Mouse (Mus musculus) cerebellum, adult 11 months (tissue): ENCODE results near the gene Slc2a9.
A peak's percentile ranks its signal among the peaks of the same experiment; 100 is the strongest.

Experiments
- DNase-seq: peaks from one replicate; pipeline ENCODE4 v3.0.0; 2022

Slc2a9 gene

GRCm38 (mm10) chr5:38466569-38467110 is 36.3 kb downstream of the Slc2a9 start:
- no peak for DNase-seq

GRCm38 (mm10) chr5:38461261-38461660 is 41.7 kb downstream of the Slc2a9 start:
- no peak for DNase-seq

- DNase-seq = no peak
These were observed 52.0 kb downstream of the Slc2a9 start for GRCm38 (mm10) chr5:38450936-38451335.

GRCm38 (mm10) chr5:38449607-38450006 is 53.3 kb downstream of the Slc2a9 start:
- DNase-seq = no peak

GRCm38 (mm10) chr5:38448121-38448520 is 54.8 kb downstream of the Slc2a9 start:
- no peak for DNase-seq

- peak; percentile 26 for DNase-seq
These were observed 56.5 kb downstream of the Slc2a9 start for GRCm38 (mm10) chr5:38446316-38446975.

GRCm38 (mm10) chr5:38441088-38441839 is 61.7 kb downstream of the Slc2a9 start:
- no peak for DNase-seq

- DNase-seq = peak; percentile 52
These were observed 62.5 kb downstream of the Slc2a9 start for GRCm38 (mm10) chr5:38440252-38441005.

- no peak for DNase-seq
These were observed 66.3 kb downstream of the Slc2a9 start for GRCm38 (mm10) chr5:38436681-38437080.

- DNase-seq = no peak
These were observed 68.1 kb downstream of the Slc2a9 start for GRCm38 (mm10) chr5:38434875-38435274.

GRCm38 (mm10) chr5:38431201-38431600 is 71.7 kb downstream of the Slc2a9 start:
- DNase-seq = no peak

- no peak for DNase-seq
These were observed 73.8 kb downstream of the Slc2a9 start for GRCm38 (mm10) chr5:38429106-38429505.

- DNase-seq = no peak
These were observed 75.2 kb downstream of the Slc2a9 start for GRCm38 (mm10) chr5:38427757-38428156.

GRCm38 (mm10) chr5:38425569-38425968 is 77.4 kb downstream of the Slc2a9 start:
- DNase-seq = no peak

- no peak for DNase-seq
These were observed 80.5 kb downstream of the Slc2a9 start for GRCm38 (mm10) chr5:38422426-38422825.

GRCm38 (mm10) chr5:38418799-38419198 is 84.1 kb downstream of the Slc2a9 start:
- DNase-seq = no peak

- no peak for DNase-seq
These were observed 99.3 kb downstream of the Slc2a9 start for GRCm38 (mm10) chr5:38403612-38404011.

- no peak for DNase-seq
These were observed 100.7 kb downstream of the Slc2a9 start for GRCm38 (mm10) chr5:38402288-38402687.

- no peak for DNase-seq
These were observed 114.1 kb downstream of the Slc2a9 start for GRCm38 (mm10) chr5:38388857-38389256.

- no peak for DNase-seq
These were observed 114.5 kb downstream of the Slc2a9 start for GRCm38 (mm10) chr5:38388420-38388823.

GRCm38 (mm10) chr5:38379970-38380369 is 123.0 kb downstream of the Slc2a9 start:
- no peak for DNase-seq

GRCm38 (mm10) chr5:38372369-38372768 is 130.6 kb downstream of the Slc2a9 start:
- DNase-seq = no peak

- DNase-seq = no peak
These were observed 131.6 kb downstream of the Slc2a9 start for GRCm38 (mm10) chr5:38371308-38371707.
